Mouse (Mus musculus) urinary bladder, postnatal 0 days (tissue): ENCODE data around the gene Chia1. TPM values are rescaled to one million over a fixed set of nuclear protein-coding genes. Genes with fewer than 3 reads are reported as not detected.

Experiments used
- polyA plus RNA-seq: library from polyadenylated mRNA; unstranded; fragments of >200 nt; fragmentation: Nextera tagmentation; extraction: Ambion mirVana; gene quantifications from 2 replicates; pipeline ENCODE4 v1.2.1, GENCODE M21; 2015

The Chia1 gene
- polyA plus RNA-seq: not detected in 2 replicates

GRCm38 (mm10) chr3:106112929-106113328, at the start of gene Chia1:
Chia1 (plus strand) TSS chr3:106113229.

GRCm38 (mm10) chr3:106167464-106167863, 54.4 kb downstream of the Chia1 start, which contains the start of gene Chil3:
Chil3 (minus strand) TSS chr3:106167564.

Other genes with a start within 250 kb of the Chia1 start
- gene Adora3, start 242.4 kb upstream of the Chia1 start, polyA plus RNA-seq: 0.23 and 0.81 TPM in 2 replicates
- gene Tmigd3, start 242.3 kb upstream of the Chia1 start, polyA plus RNA-seq: not detected in 2 replicates
- 0.37 and 0.91 TPM in 2 replicates for gene I830077J02Rik, start 180.6 kb upstream of the Chia1 start, polyA plus RNA-seq
- 69.8 and 71.3 TPM in 2 replicates for gene Wdr77, start 153.9 kb upstream of the Chia1 start, polyA plus RNA-seq
- 363 and 394 TPM in 2 replicates for gene Atp5f1, start 153.1 kb upstream of the Chia1 start, polyA plus RNA-seq
- 0.30 and 0.58 TPM in 2 replicates for gene Ovgp1, start 139.5 kb upstream of the Chia1 start, polyA plus RNA-seq
- gene Pifo, start 98.6 kb upstream of the Chia1 start, polyA plus RNA-seq: not detected in 2 replicates
- gene Chil5, start 80.4 kb upstream of the Chia1 start, polyA plus RNA-seq: 0.17 and 0.39 TPM in 2 replicates
- gene Chil3, start 54.3 kb downstream of the Chia1 start, polyA plus RNA-seq: 0.31 and 0.76 TPM in 2 replicates
- gene Chil4, start 106.3 kb downstream of the Chia1 start, polyA plus RNA-seq: not detected in 2 replicates